Mouse (Mus musculus) layer of hippocampus, adult 8-10 months (tissue): ENCODE results near the gene Hddc2. TPM values are rescaled to one million over a fixed set of nuclear protein-coding genes. Genes with fewer than 3 reads are reported as not detected.
"Not testable (repeated sequence)": the region's sequence is repeated elsewhere in the genome, so short reads cannot be mapped to it uniquely, and the experiment has no call there.

Experiments used
- DNase-seq, 2 experiments: peaks; one replicate each; pipeline ENCODE4 v3.0.0; 2022; ENCODE audit warnings: low spot score in 2 of 2
- total RNA-seq, 4 experiments: library from RNA; stranded (reverse); gene quantifications; 2 replicates each; pipeline ENCODE4 v1.2.4; 2022

Hddc2 gene
- total RNA-seq, 4 experiments from 2014 or later: 17.6 to 24.6 (median 21.8) TPM

DNA sequence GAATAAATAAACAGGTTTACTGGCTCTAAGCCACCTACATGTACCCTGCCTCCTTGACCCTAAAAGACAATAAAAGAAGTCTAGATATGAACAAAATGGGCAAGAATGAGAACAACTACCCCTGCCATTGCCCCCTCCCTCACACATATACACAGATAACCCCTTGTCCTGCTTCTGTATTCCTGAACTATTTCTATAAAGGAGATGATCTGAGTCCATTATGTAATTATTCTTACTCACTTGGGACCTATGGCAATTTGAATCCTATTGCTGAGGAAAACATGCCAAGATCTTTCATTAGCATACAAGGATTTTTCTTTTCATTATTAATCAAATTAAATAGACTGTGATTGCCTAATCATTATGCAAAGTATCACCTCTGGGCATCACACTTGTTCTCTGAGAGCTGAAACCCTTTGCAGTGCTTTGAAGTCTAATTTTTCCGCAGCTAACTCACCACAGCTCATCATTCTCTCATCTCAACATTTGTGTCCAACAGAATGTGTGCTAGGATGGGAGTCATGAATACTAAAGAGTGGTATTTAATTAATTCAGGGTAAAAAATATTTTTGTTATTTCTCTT lies 39.8 kb downstream of the Hddc2 start:
- DNase-seq: no peak

DNA sequence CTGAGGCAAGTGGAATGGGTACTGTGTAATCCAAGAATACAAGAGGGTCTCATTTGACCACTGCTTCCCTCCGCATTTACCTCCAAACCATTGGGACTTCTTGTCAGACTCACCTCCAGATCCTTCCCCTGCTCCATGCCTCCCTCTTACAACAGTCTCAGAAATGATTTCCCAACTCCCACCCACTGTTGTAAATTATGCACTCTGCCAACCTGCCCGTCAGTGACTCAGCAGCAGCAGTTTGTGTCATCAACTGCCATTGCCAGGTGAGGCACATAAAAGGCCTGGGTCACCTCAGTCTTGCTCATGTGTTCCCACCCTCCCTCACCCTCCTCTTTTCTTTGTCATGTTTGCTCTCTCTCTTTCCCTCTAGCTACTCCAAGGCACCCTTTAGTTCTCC lies 41.0 kb downstream of the Hddc2 start:
- DNase-seq: no peak

- DNase-seq: no peak
Measured at GRCm38 (mm10) chr10:31354886-31355461, 41.8 kb downstream of the Hddc2 start.

DNA sequence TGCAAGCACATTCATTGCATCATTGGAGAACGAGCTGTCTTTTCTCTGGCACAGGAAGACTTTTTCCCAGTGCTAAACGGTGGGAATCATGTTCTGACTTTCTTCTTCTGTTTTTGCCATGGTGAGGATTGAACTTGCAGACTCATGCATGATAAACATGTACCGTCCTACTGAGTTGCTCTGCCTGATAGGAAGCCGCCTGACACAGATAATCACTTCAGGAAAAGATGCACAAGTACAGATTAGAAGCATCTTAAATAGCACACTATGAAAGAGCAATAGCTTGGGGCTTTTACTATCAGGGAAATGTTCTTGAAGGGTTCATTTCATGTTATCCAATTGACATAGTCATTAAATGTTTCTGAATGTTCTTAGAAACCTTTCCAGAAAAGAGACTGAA lies 46.6 kb downstream of the Hddc2 start:
- no peak for DNase-seq

DNA sequence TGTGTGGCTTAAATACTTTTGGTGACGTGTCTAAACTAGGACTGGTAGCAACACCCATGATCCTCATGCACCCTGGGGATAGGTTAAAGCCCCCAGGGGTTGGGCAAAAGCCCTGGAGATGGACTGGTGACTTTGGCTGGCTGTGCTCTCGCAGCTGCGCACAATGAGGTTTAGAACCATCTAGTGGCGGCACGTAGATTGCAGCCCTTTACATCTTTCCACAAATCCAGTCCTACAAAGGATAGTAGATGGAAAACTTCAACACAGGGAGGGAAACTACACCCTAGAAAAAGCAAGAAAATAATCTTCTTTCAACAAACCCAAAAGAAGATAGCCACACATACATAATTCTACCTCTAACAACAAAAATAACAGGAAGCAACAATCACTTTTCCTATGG lies 57.0 kb downstream of the Hddc2 start:
- DNase-seq: not testable (repeated sequence)

Other genes with a start within 250 kb of the Hddc2 start
- gene Tpd52l1, start 132.6 kb downstream of the Hddc2 start, total RNA-seq: 10 to 100 TPM; 29.8 to 32.1 (median 31.4) TPM